9 mouse cellular contexts compared by ENCODE assay signal in the genomic region with DNA sequence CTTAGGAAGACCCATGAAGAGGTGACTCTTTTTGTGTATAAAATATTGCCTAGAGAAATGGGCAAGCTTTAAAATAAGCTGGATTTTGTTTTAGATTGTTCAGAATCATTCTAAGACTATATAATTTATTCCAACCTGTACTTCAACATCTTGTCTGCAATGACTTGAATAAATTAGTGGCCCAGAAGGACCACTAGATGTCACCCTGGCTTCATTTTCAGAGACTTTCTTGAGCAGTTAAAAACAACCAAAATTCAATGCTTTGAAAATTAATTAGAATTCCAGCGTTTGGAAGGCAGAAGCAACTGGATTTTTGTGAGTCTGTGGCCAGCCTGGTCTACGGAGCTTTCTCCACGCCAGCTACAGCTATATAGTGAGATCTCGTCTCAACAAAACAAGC. TPM values are rescaled to one million over a fixed set of nuclear protein-coding genes. Genes with fewer than 3 reads are reported as not detected.
DNase-seq lines count a peak whose midpoint lies in the region; ATAC-seq and TF ChIP-seq lines count a peak whose summit lies in the region.
"Had no signal": no experiment of that assay in that cellular context is flagged by ENCODE, and none has a peak within 500 bp of the region (broad histone marks: within the 10 kb centered on the region; RNA-seq: fewer than 3 reads in every experiment).

No protein-coding gene starts in this region.

- H3K9me3 ChIP-seq in neural tube, embryonic 11.5 days (ENCODE audit: control insufficient read depth, low read length), result no peaks in the 10 kb centered on the region

- H3K9ac ChIP-seq in neural tube, embryonic 11.5 days (ENCODE audit: low read length), result no peak overlapping the region

- H3K4me2 ChIP-seq in neural tube, embryonic 11.5 days (ENCODE audit: low read depth), result no peak overlapping the region

- H3K36me3 ChIP-seq in neural tube, embryonic 11.5 days (ENCODE audit: control insufficient read depth, insufficient read depth, low read length), result no peaks in the 10 kb centered on the region
- H3K36me3 ChIP-seq in thymus, adult 2 months (ENCODE audit: control insufficient read depth, insufficient read depth, low read length), result no peaks in the 10 kb centered on the region

- H3K27me3 ChIP-seq in neural tube, embryonic 11.5 days (ENCODE audit: control insufficient read depth, insufficient read depth, low read length), result no peaks in the 10 kb centered on the region
- peaks cover 12% of the 10 kb centered on the region; the same call in 1 of the 2 replicates for H3K27me3 ChIP-seq in thymus, adult 2 months (ENCODE audit: control insufficient read depth, insufficient read depth, low read length)

- TF ChIP-seq POLR2A in thymus, adult 2 months (IDR thresholded peaks at IDR 0.05; ENCODE audit: control insufficient read depth, extremely low read depth, insufficient read depth, low read length, poor library complexity), result no peak

- H3K27ac ChIP-seq in gastrocnemius, adult 2 months, result no peak overlapping the region
- H3K27ac ChIP-seq in neural tube, embryonic 11.5 days (ENCODE audit: low read depth, low read length), result no peak overlapping the region
- H3K27ac ChIP-seq in thymus, adult 2 months (ENCODE audit: control insufficient read depth, insufficient read depth, low read length), result no peak overlapping the region

- no peak for DNase-seq in gastrocnemius, adult 2 months
- no peak for DNase-seq in gastrocnemius, postnatal 14 days
- DNase-seq in neural tube, embryonic 11.5 days (ENCODE audit: low spot score), result peak; percentile 36
- no peak for DNase-seq in neural tube, embryonic 10.5 days (ENCODE audit: extremely low spot score, low spot score)
- peak; percentile 84 for DNase-seq in embryo, embryonic 10.5 days (ENCODE audit: low spot score)
- peak; percentile 51 for DNase-seq in lung, postnatal 25 days (ENCODE audit: low spot score)
- no peak for DNase-seq in thymus, adult 2 months
- no peak for DNase-seq in urinary bladder, adult 2 months (ENCODE audit: low spot score)

- ATAC-seq in neural tube, embryonic 11.5 days (ENCODE audit: insufficient read depth, low FRiP score, low TSS enrichment), result no peak

- peak; percentile 78 for TF ChIP-seq CTCF in gastrocnemius, adult 2 months (IDR thresholded peaks at IDR 0.05)
- TF ChIP-seq CTCF in thymus, adult 2 months (IDR thresholded peaks at IDR 0.05; ENCODE audit: borderline replicate concordance, control insufficient read depth, extremely low read depth, insufficient read depth, low read length, poor library complexity), result no peak

- WGBS in neural tube, embryonic 11.5 days, result 37% methylated on average over 4 of the region's 4 CpGs
- WGBS in thymus, adult 2 months, result 46% methylated on average over 4 of the region's 4 CpGs

- H3K4me3 ChIP-seq in gastrocnemius, adult 2 months, result no peak overlapping the region
- no peak overlapping the region for H3K4me3 ChIP-seq in neural tube, embryonic 11.5 days (ENCODE audit: low read depth, low read length)
- no peak overlapping the region for H3K4me3 ChIP-seq in thymus, adult 2 months (ENCODE audit: control insufficient read depth, insufficient read depth, low read length)

- intact Hi-C loops in gastrocnemius, adult 2 months (cut with DNase I), result loop anchor here (2.0 kb wide), 2 partner anchors 47 to 273 kb away; no protein-coding TSS in a partner anchor
- intact Hi-C loops in gastrocnemius, postnatal 14 days (cut with DNase I; ENCODE audit: low total_unique reads), result no loop called here

- H3K4me1 ChIP-seq in neural tube, embryonic 11.5 days (ENCODE audit: control insufficient read depth, insufficient read depth, low read length), result peaks cover 4% of the 10 kb centered on the region; the same call in 1 of the 2 replicates
- peaks cover 11% of the 10 kb centered on the region for H3K4me1 ChIP-seq in thymus, adult 2 months (replicated peaks; ENCODE audit: control insufficient read depth, insufficient read depth, low read length)

RNA-seq across cellular contexts. Expression of a gene that starts 3.8 kb away (rescaled TPM):
- 1 to 10 TPM in 1 of 2 experiments, under 1 TPM in 1; 0.53 to 1.2 TPM for total RNA-seq in gastrocnemius, adult 2 months (2021)
- 1 to 10 TPM; 1.2 to 1.7 TPM for total RNA-seq in gastrocnemius, postnatal 14 days (2021)
- polyA plus RNA-seq in neural tube, embryonic 11.5 days (2014; fragmentation: Nextera tagmentation; extraction: Ambion mirVana), result 5.1 and 5.9 TPM in 2 replicates
- polyA plus RNA-seq in thymus, adult 2 months (2012; rRNA removed), result 3.0 and 4.0 TPM in 2 replicates
- 26.5 and 37.7 TPM in 2 replicates for polyA plus RNA-seq in urinary bladder, adult 2 months (2012; rRNA removed)

RNA-seq across cellular contexts. Expression of a gene that starts 4.4 kb away (rescaled TPM):
- under 1 TPM; 0.31 to 0.54 TPM for total RNA-seq in gastrocnemius, adult 2 months (2021)
- under 1 TPM; 0.08 to 0.18 TPM for total RNA-seq in gastrocnemius, postnatal 14 days (2021)
- polyA plus RNA-seq in neural tube, embryonic 11.5 days (2014; fragmentation: Nextera tagmentation; extraction: Ambion mirVana), result 0.61 and 0.77 TPM in 2 replicates
- polyA plus RNA-seq in thymus, adult 2 months (2012; rRNA removed), result 0.09 and 0.11 TPM in 2 replicates
- 1.2 and 1.3 TPM in 2 replicates for polyA plus RNA-seq in urinary bladder, adult 2 months (2012; rRNA removed)
- total RNA-seq: heart, postnatal 14 days had no signal

Comparison
In these comparisons a context has a peak if more than half of its experiments do, and no peak if none do; other contexts are left out.
1. DNase-seq: peak in neural tube, embryonic 11.5 days (single experiment), embryo, embryonic 10.5 days (single experiment) and lung, postnatal 25 days (single experiment); none in gastrocnemius, adult 2 months (single experiment), gastrocnemius, postnatal 14 days (single experiment), neural tube, embryonic 10.5 days (single experiment), thymus, adult 2 months (single experiment) and urinary bladder, adult 2 months (single experiment).